Mouse (Mus musculus) lung, postnatal 14 days (tissue): ENCODE results near the gene Grm8.
"Not testable (repeated sequence)": the region's sequence is repeated elsewhere in the genome, so short reads cannot be mapped to it uniquely, and the experiment has no call there.

Experiments
- DNase-seq: peaks from one replicate; pipeline ENCODE4 v3.0.0; 2021

Gene Grm8

GRCm38 (mm10) chr6:27819735-27820134 lies 315.2 kb downstream of the Grm8 start:
- DNase-seq: not testable (repeated sequence)

- DNase-seq: no peak
Measured at GRCm38 (mm10) chr6:27812789-27813188, 322.2 kb downstream of the Grm8 start.

GRCm38 (mm10) chr6:27809996-27810395 lies 325.0 kb downstream of the Grm8 start:
- no peak for DNase-seq

GRCm38 (mm10) chr6:27806741-27807140 lies 328.2 kb downstream of the Grm8 start:
- DNase-seq: no peak

- DNase-seq: no peak
Measured at GRCm38 (mm10) chr6:27800881-27801572, 334.0 kb downstream of the Grm8 start.

GRCm38 (mm10) chr6:27798735-27799134 lies 336.2 kb downstream of the Grm8 start:
- DNase-seq: no peak

GRCm38 (mm10) chr6:27789566-27789965 lies 345.4 kb downstream of the Grm8 start:
- no peak for DNase-seq

- DNase-seq: no peak
Measured at GRCm38 (mm10) chr6:27789151-27789550, 345.8 kb downstream of the Grm8 start.

- no peak for DNase-seq
Measured at GRCm38 (mm10) chr6:27782251-27782650, 352.7 kb downstream of the Grm8 start.

GRCm38 (mm10) chr6:27781371-27781770 lies 353.6 kb downstream of the Grm8 start:
- DNase-seq: no peak

- DNase-seq: no peak
Measured at GRCm38 (mm10) chr6:27775646-27776271, 359.2 kb downstream of the Grm8 start.

GRCm38 (mm10) chr6:27762061-27762460 lies 372.9 kb downstream of the Grm8 start:
- no peak for DNase-seq

- DNase-seq: no peak
Measured at GRCm38 (mm10) chr6:27753290-27753829, 381.6 kb downstream of the Grm8 start.

GRCm38 (mm10) chr6:27746493-27746892 lies 388.5 kb downstream of the Grm8 start:
- DNase-seq: no peak

- no peak for DNase-seq
Measured at GRCm38 (mm10) chr6:27745693-27746451, 389.1 kb downstream of the Grm8 start.

GRCm38 (mm10) chr6:27689382-27689781 lies 445.6 kb downstream of the Grm8 start:
- DNase-seq: no peak

- no peak for DNase-seq
Measured at GRCm38 (mm10) chr6:27661747-27662435, 473.1 kb downstream of the Grm8 start.

GRCm38 (mm10) chr6:27657520-27657919 lies 477.5 kb downstream of the Grm8 start:
- peak; percentile 26 for DNase-seq

GRCm38 (mm10) chr6:27646503-27646902 lies 488.5 kb downstream of the Grm8 start:
- no peak for DNase-seq

- no peak for DNase-seq
Measured at GRCm38 (mm10) chr6:27645054-27645453, 489.9 kb downstream of the Grm8 start.

GRCm38 (mm10) chr6:27635898-27636297 lies 499.1 kb downstream of the Grm8 start:
- no peak for DNase-seq

GRCm38 (mm10) chr6:27617472-27617871 lies 517.5 kb downstream of the Grm8 start:
- no peak for DNase-seq

- DNase-seq: no peak
Measured at GRCm38 (mm10) chr6:27580485-27580884, 554.5 kb downstream of the Grm8 start.
